In genomic region chr4:98887148-98887547, GRCm38 (mm10) we compare ENCODE assay signal across 8 mouse cellular contexts. TPM values are rescaled to one million over a fixed set of nuclear protein-coding genes. Genes with fewer than 3 reads are reported as not detected.
DNase-seq lines count a peak whose midpoint lies in the region; ATAC-seq lines count a peak whose summit lies in the region.

No protein-coding gene starts in this region.

- no peaks in the 10 kb centered on the region for H3K9me3 ChIP-seq in limb, embryonic 12.5 days

- 27% methylated on average over 10 of the region's 10 CpGs for WGBS in limb, embryonic 12.5 days

- ATAC-seq in limb, embryonic 12.5 days (ENCODE audit: insufficient number of reproducible peaks, insufficient read depth, low FRiP score, low TSS enrichment, low read depth) = peak; percentile 81; the same call in 1 of the 2 replicates

- no peak overlapping the region for H3K9ac ChIP-seq in limb, embryonic 12.5 days (replicated peaks)

- DNase-seq in urinary bladder, adult 18-20 months (ENCODE audit: low spot score in 2 of 2) = peak; percentile 14 to 24
- DNase-seq in urinary bladder, postnatal 4 days (ENCODE audit: low spot score in 2 of 2) = no peak
- DNase-seq in cerebellum, postnatal 10 days = peak; percentile 78 to 84
- DNase-seq in gastrocnemius, postnatal 10 days = peak; percentile 22
- peak; percentile 61 for DNase-seq in kidney, adult 9 months
- peak; percentile 20 for DNase-seq in naive thymus-derived CD4-positive, alpha-beta T cell, adult 2 months (ENCODE audit: low read depth)
- peak; percentile 15 to 26 for DNase-seq in urinary bladder, postnatal 36 days (ENCODE audit: low spot score in 2 of 2)

- H3K27ac ChIP-seq in limb, embryonic 12.5 days = no peak overlapping the region

- no peaks in the 10 kb centered on the region for H3K4me1 ChIP-seq in limb, embryonic 12.5 days (replicated peaks)

- H3K36me3 ChIP-seq in limb, embryonic 12.5 days = no peaks in the 10 kb centered on the region

- no peak overlapping the region for H3K4me2 ChIP-seq in limb, embryonic 12.5 days

- H3K27me3 ChIP-seq in limb, embryonic 12.5 days = no peaks in the 10 kb centered on the region

- no peak overlapping the region for H3K4me3 ChIP-seq in limb, embryonic 12.5 days (replicated peaks)

RNA-seq across cellular contexts. Expression of gene Usp1, which starts 36.5 kb away (rescaled TPM):
- total RNA-seq in gastrocnemius, postnatal 10 days (2021) = 10 to 100 TPM; 18.7 to 19.2 TPM
- polyA plus RNA-seq in limb, embryonic 12.5 days (2016; fragmentation: Nextera tagmentation; extraction: Ambion mirVana) = 141 and 145 TPM in 2 replicates

Comparison
In these comparisons a context has a peak if more than half of its experiments do, and no peak if none do; other contexts are left out.
1. DNase-seq: peak in urinary bladder, adult 18-20 months (2 of 2), cerebellum, postnatal 10 days (2 of 2), gastrocnemius, postnatal 10 days (single experiment), kidney, adult 9 months (single experiment), naive thymus-derived CD4-positive, alpha-beta T cell, adult 2 months (single experiment) and urinary bladder, postnatal 36 days (2 of 2); none in urinary bladder, postnatal 4 days (0 of 2).